Mouse (Mus musculus) limb, embryonic 14.5 days (tissue): Measurements from ENCODE around the gene Aldh1a2. TPM values are rescaled to one million over a fixed set of nuclear protein-coding genes. Genes with fewer than 3 reads are reported as not detected.

Experiments used
- ATAC-seq: fragments of 200-750 bp; cut with Nextera tagmentation; 2 replicates; pipeline ENCODE4 v1.8.0; 2017; ENCODE audit warnings: low read depth, moderate number of reproducible peaks, moderate TSS enrichment; ENCODE audit not compliant: low FRiP score
- DNase-seq: peaks from one replicate; pipeline ENCODE4 v3.0.0-alpha.2; 2015; ENCODE audit warnings: low spot score
- H3K27ac ChIP-seq: fragments of 300-500 bp; sonication (generic); replicated peaks from 2 replicates; pipeline ENCODE4 v1.5.1; 2014; ENCODE audit warnings: low read depth, mild to moderate bottlenecking, low read length, moderate library complexity, mixed read lengths
- H3K27me3 ChIP-seq: fragments of 300-500 bp; sonication (generic); 2 replicates; pipeline ENCODE4 v1.6.1; 2014; ENCODE audit warnings: low read length, mixed read lengths; ENCODE audit not compliant: control insufficient read depth, insufficient read depth
- H3K36me3 ChIP-seq: fragments of 300-500 bp; sonication (generic); 2 replicates; pipeline ENCODE4 v1.6.1; 2014; ENCODE audit warnings: mild to moderate bottlenecking, low read length, moderate library complexity, mixed read lengths; ENCODE audit not compliant: control insufficient read depth, insufficient read depth
- H3K4me1 ChIP-seq: fragments of 300-500 bp; sonication (generic); 2 replicates; pipeline ENCODE4 v1.6.1; 2014; ENCODE audit warnings: antibody characterized with exemption, low read length, mixed read lengths; ENCODE audit not compliant: control insufficient read depth, insufficient read depth
- H3K4me2 ChIP-seq: fragments of 300-500 bp; sonication (generic); replicated peaks from 2 replicates; pipeline ENCODE4 v1.6.1; 2014; ENCODE audit warnings: low read depth, mild to moderate bottlenecking, low read length, moderate library complexity; ENCODE audit not compliant: severe bottlenecking
- H3K4me3 ChIP-seq: fragments of 300-500 bp; sonication (generic); replicated peaks from 2 replicates; pipeline ENCODE4 v1.5.1; 2014; ENCODE audit warnings: low read length
- H3K9ac ChIP-seq: fragments of 300-500 bp; sonication (generic); 2 replicates; pipeline ENCODE4 v1.6.1; 2014; ENCODE audit warnings: mild to moderate bottlenecking, low read depth, low read length, moderate library complexity; ENCODE audit not compliant: severe bottlenecking
- H3K9me3 ChIP-seq: fragments of 300-500 bp; sonication (generic); 2 replicates; pipeline ENCODE4 v1.6.1; 2016; ENCODE audit warnings: low read length; ENCODE audit not compliant: control insufficient read depth
- POLR2A ChIP-seq: fragments of 200-500 bp; IDR thresholded peaks from 2 replicates; pipeline ENCODE4 v1.8.0; 2012; ENCODE audit warnings: inconsistent platforms, mild to moderate bottlenecking, moderate library complexity, borderline replicate concordance; ENCODE audit not compliant: insufficient read depth, insufficient read length; ENCODE audit errors: extremely low read depth
- WGBS: fragments of 180-500 bp; shearing (Covaris S2); extraction: QIAGEN DNeasy Blood & Tissue Kit; methylation state at CpG from one replicate; pipeline ENCODE4 v1.1.7; 2014; 5-methylcytosine and 5-hydroxymethylcytosine counted together
- polyA plus RNA-seq, 2 experiments: library from polyadenylated mRNA; depleted of rRNA in 1 of 2; stranded (reverse) in 1 of 2; unstranded in 1 of 2; fragments of >200 nt; fragmentation: Nextera tagmentation in 1 of 2; extraction: Ambion mirVana in 1 of 2; gene quantifications; 2 replicates each; pipeline versions ENCODE4 v1.2.1 to v1.2.3; 2012 to 2014

Aldh1a2 gene
- polyA plus RNA-seq (2012; rRNA removed) (16.3 and 20.1 TPM in 2 replicates), polyA plus RNA-seq (2014; fragmentation: Nextera tagmentation; extraction: Ambion mirVana) (14.2 and 14.8 TPM in 2 replicates)

GRCm38 (mm10) chr9:71215248-71216035, at the start of gene Aldh1a2:
Aldh1a2 (plus strand) TSS chr9:71215789.
- no peaks in the 10 kb centered on the region for H3K36me3 ChIP-seq
- H3K4me1 ChIP-seq: peaks cover 6% of the 10 kb centered on the region; the same call in 1 of the 2 replicates
- DNase-seq (peak; percentile 60), ATAC-seq (peak; percentile 77)
- H3K27ac ChIP-seq: no peak within 1 kb of the TSS
- H3K27me3 ChIP-seq: peaks cover 68% of the 10 kb centered on the region
- WGBS: under 1% methylated on average over 52 of the region's 97 CpGs
- peak within 1 kb of the TSS; percentile 45 for H3K4me3 ChIP-seq
- peak within 1 kb of the TSS; percentile 44 for H3K9ac ChIP-seq
- no peaks in the 10 kb centered on the region for H3K9me3 ChIP-seq
- peak within 1 kb of the TSS; percentile 69 for H3K4me2 ChIP-seq
- TF ChIP-seq POLR2A: no peak

DNA sequence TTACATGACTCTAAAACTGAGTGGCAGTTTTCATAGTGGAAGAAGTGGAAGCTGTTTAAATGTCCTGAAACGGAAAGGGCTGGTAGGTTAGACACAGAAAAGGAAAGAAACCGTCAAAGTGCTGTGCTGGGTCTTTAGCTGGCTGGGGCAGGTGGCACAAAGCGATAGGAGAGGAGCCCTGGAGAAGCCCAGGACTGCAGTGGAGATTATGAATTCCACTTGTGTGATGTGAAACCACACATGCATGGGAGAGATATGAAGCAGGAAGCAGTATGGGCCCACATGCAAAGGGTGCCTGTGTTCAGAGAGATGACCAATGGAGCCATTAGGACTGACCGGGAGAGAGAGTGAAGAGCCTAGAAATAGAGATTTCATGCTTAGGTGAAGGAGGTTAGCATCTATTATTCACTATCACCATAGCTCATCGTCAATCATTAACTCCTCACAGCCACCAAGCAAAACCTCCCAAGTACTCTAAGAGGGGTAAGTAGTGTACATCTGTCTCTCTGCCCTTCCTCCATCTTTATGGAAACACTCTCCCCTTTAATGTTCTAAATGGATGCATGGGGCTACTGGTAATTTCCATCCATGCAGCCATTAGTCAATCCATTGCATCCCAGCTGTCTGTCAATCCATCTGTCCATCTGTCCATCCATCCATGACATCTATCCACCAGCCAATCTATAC, 49.4 kb upstream of the Aldh1a2 start:
- ATAC-seq (no peak), DNase-seq (no peak)
- H3K36me3 ChIP-seq: no peaks in the 10 kb centered on the region
- no peaks in the 10 kb centered on the region for H3K27me3 ChIP-seq
- TF ChIP-seq POLR2A: no peak
- 87% methylated on average over 5 of the region's 5 CpGs for WGBS
- no peaks in the 10 kb centered on the region for H3K9me3 ChIP-seq
- no peak overlapping the region for H3K4me2 ChIP-seq
- H3K27ac ChIP-seq: no peak overlapping the region
- 0 out of 2 replicates have a peak, but pooled peaks cover 10% of the 10 kb centered on the region for H3K4me1 ChIP-seq
- H3K4me3 ChIP-seq: no peak overlapping the region
- no peak overlapping the region for H3K9ac ChIP-seq

DNA sequence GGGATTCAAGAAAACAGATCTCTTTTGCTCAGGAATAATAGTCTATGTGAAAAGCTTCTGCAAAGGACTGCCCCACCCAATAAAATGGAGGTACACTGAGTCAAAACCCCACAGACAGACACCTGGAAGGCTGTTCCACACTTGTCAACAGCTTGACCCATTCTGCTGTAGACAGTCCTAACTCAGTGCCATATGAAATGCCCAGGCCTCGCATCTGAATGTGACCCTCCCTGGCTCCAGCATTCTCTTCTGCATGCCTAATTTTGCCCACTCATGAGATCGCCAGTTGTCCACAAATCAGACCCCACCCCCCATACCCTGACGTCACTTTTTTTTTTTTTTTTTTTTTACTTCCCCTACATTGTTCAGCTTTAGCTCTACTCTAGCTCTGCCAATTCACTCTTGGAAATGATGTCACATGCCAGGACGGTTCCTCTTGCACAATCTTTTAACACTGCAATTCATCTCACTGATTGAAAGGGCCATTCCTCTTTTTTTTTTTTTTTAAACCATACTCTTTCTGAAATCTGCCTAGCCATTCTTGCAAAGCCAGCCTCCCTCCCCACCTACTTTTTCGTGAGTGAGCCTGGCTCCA, 48.6 kb upstream of the Aldh1a2 start:
- H3K27me3 ChIP-seq: no peaks in the 10 kb centered on the region
- no peak overlapping the region for H3K9ac ChIP-seq
- DNase-seq (peak; percentile 37), ATAC-seq (no peak)
- H3K27ac ChIP-seq: no peak overlapping the region
- no peak for TF ChIP-seq POLR2A
- no peak overlapping the region for H3K4me2 ChIP-seq
- H3K36me3 ChIP-seq: no peaks in the 10 kb centered on the region
- no peak overlapping the region for H3K4me3 ChIP-seq
- H3K4me1 ChIP-seq: 0 out of 2 replicates have a peak, but pooled peaks cover 10% of the 10 kb centered on the region
- H3K9me3 ChIP-seq: no peaks in the 10 kb centered on the region
- 71% methylated on average over 5 of the region's 5 CpGs for WGBS

GRCm38 (mm10) chr9:71167473-71168215, 47.9 kb upstream of the Aldh1a2 start:
- H3K4me3 ChIP-seq: no peak overlapping the region
- no peak overlapping the region for H3K27ac ChIP-seq
- no peaks in the 10 kb centered on the region for H3K36me3 ChIP-seq
- ATAC-seq (no peak), DNase-seq (peak; percentile 36)
- no peak overlapping the region for H3K4me2 ChIP-seq
- H3K4me1 ChIP-seq: 0 out of 2 replicates have a peak, but pooled peaks cover 10% of the 10 kb centered on the region
- no peak for TF ChIP-seq POLR2A
- no peak overlapping the region for H3K9ac ChIP-seq
- WGBS: 38% methylated on average over 2 of the region's 2 CpGs
- H3K27me3 ChIP-seq: no peaks in the 10 kb centered on the region
- H3K9me3 ChIP-seq: no peaks in the 10 kb centered on the region
